Mouse (Mus musculus): ENCODE measurements around the gene Eif4e1b. TPM values are rescaled to one million over a fixed set of nuclear protein-coding genes. Genes with fewer than 3 reads are reported as not detected.
"Not testable (repeated sequence)": the region's sequence is repeated elsewhere in the genome, so short reads cannot be mapped to it uniquely, and the experiment has no call there.

Gene Eif4e1b
- polyA plus RNA-seq, 1 experiment = not detected

DNA sequence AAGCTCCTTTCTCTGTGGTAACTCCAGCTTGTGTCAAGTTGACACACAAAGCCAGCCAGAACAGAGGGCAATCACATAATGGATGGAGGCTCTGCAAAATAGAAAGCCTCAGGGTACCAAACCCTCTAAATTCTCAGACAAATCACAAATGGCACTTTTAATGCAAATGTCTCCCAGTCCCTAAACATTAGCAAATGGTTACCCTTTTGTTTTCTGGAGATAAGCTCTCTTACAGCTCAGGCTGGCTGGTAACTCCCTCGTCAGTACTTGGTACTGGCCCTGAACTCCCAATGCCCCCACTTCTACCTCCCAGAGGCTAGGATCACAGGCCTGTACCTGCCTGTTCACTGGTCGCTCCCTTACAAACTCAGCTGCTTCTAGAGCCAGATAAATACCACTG is 563 bp upstream of the Eif4e1b start:
- TF ChIP-seq CTCF (IDR thresholded peaks at IDR 0.05; ENCODE audit: borderline replicate concordance, insufficient read depth, low read length) (no peak), POLR2A (IDR thresholded peaks at IDR 0.05; ENCODE audit: low read depth, low read length) (no peak)
- peaks cover 5% of the 10 kb centered on the region; the same call in 1 of the 2 replicates for H3K4me1 ChIP-seq (ENCODE audit: control insufficient read depth, insufficient read depth, low read length)

DNA sequence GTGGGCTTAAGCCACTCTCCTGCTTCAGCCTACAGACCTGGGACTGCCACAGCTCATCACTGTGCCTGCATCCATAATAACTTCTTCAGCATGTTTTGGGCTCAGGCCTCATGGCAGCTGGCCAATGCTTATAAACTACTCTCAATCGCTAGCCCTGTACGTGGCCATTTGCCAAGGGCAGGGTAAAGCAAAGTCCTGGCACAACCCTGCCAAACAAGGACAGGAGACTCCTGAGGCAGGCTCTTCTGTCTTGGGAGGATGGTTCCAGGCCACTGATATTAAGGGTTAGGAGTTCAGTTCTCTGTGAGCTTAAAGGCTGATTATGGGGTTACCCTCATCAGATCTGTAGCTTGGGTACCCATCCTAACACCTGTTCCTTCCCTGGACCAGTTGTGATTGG is 3.8 kb downstream of the Eif4e1b start:
- H3K4me3 ChIP-seq (ENCODE audit: insufficient read depth, low read length); H3K4me1 ChIP-seq (ENCODE audit: control insufficient read depth, insufficient read depth, low read length); H3K27ac ChIP-seq (ENCODE audit: insufficient read depth, low read length): not testable (repeated sequence)

More for the DNA sequence above, 563 bp upstream of the Eif4e1b start:
- Histone ChIP-seq H3K4me3 (ENCODE audit: insufficient read depth, low read length) (no peak overlapping the region), H3K27ac (ENCODE audit: insufficient read depth, low read length) (no peak overlapping the region)

DNA sequence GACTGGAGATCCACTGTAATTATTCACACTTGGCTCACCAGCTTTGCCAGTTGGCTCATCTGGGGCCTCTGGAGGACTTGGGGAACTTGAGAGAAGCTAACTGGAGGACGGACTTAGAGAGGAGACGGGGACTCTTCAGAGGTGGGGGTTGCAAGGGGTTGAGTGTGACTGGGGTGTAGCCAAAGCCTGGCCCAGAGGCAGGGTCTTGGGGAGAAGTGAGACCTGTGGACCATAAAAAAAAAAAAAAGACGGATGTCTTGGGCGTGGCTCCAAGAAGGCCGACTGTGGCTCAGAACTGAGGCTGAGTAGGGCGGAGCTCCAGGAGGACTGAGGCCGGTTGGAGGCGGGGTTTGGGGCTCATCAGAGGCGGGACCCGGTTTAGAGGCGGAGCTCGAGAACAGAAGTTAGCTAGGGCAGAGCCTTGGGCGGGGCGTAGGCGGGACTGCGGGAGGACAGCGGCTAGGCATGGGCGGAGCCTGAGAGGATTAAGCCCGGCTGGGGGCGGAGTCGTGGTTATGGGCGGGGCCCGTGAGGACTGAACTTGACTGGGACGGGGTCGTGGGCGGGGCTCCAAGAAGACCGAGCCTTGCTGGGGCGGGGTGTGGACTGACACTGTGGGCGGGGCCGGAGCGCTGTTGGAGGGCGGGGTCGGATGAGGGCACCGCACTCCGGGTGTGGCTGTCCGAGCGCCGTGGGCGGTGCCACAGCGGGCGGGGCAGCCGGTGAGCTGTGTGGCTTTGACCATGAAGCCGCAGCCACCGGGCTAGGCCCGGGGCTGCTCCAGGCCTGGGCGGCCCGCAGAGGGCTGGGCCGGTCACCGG is 5.2 kb downstream of the Eif4e1b start, which contains the start of gene Tspan17:
TSS of gene Tspan17 (plus strand) at position 638 of the 821 bp plus-strand sequence.
- no peak; the same call in 1 of the 2 replicates for TF ChIP-seq POLR2A (IDR thresholded peaks at IDR 0.05; ENCODE audit: low read depth, low read length)
- TF ChIP-seq CTCF (IDR thresholded peaks at IDR 0.05; ENCODE audit: borderline replicate concordance, insufficient read depth, low read length) = no peak
- peak within 1 kb of the TSS; percentile 50 for H3K4me3 ChIP-seq (ENCODE audit: insufficient read depth, low read length)
- no peak within 1 kb of the TSS for H3K27ac ChIP-seq (ENCODE audit: insufficient read depth, low read length)
- no peaks in the 10 kb centered on the region for H3K4me1 ChIP-seq (ENCODE audit: control insufficient read depth, insufficient read depth, low read length)

DNA sequence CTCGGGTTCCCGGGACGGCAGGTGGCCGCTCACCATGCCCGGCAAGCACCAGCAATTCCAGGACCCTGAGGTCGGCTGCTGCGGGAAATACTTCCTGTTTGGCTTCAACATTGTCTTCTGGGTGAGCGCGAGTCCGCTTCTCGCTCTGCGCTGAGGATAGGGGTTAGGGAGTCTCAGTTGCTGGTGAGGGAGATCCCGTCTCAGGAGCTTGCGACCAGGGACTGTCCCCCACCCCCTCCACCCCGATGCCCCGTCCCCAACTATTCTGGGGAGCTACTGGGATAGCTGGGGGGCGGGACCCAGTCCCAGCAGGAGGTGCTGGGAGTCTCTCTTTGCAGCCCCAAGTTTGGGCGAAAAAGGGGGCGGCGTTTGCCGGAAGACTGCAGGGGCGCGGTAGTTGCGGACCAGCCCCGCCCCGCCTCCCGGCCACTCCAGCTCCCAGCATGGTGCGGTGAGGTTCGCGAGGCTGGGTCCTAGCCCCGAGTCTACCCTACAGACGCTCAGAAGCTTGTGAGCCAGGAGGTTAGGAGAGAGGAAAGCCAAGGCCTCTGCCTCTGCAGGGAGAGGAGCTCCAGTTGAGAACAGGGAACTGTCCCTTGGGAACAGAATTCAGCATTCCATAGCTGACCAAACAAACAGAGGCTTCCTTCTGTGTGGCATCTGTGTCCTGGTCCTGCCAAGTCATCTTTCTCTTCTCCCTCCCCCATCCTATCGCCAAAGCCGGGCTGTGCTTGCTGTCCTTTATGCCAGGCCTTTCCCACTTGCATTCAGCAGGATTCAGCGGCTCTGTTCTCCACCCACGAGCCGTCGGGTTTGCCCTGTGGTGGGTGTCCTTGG is 6.0 kb downstream of the Eif4e1b start:
- Histone ChIP-seq H3K27ac (ENCODE audit: insufficient read depth, low read length) (no peak overlapping the region), H3K4me3 (ENCODE audit: insufficient read depth, low read length) (peak overlapping the region; percentile 50), H3K4me1 (ENCODE audit: control insufficient read depth, insufficient read depth, low read length) (no peaks in the 10 kb centered on the region)
- TF ChIP-seq POLR2A (IDR thresholded peaks at IDR 0.05; ENCODE audit: low read depth, low read length) = peak; percentile 59
- TF ChIP-seq CTCF (IDR thresholded peaks at IDR 0.05; ENCODE audit: borderline replicate concordance, insufficient read depth, low read length) = no peak

DNA sequence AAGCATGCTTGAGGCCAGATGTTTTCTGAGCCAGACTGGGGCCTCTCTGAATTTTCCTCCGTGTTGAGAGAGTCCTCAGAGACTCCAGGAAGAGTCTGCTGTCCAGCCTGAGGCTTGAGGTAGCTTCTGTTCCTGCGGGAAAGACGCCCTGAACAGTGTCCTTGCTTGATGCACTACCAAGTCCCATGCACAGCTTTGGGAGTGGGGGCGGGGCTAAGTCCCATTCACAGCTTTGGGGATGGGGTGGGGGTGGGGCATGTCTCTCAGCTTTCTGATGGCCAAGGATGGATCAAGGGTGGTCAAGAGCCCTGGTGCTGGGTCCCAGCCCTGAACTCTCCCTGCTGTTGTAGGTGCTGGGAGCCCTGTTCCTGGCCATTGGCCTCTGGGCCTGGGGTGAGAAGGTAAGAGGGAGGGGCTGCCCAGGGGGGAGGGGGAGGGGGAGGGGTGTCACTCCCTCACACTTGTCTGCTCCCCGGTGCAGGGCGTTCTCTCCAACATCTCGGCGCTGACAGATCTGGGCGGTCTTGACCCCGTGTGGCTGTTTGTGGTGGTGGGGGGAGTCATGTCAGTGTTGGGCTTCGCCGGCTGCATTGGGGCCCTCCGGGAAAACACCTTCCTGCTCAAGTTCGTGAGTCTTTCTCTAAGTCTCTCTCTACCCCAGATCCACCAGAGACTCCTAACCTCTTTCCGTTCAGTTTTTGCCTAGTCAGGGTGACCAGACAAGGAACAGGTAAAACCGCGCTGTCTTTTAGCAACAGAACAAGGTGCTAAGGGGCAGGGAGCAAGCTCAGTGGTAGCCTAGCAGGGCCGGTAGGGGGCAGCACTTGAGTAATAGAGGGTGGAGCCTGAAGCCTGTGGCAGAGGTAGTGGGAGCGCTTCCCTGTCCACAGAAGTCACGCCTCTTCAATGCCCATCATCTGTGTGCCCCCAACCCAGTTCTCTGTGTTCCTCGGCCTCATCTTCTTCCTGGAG is 8.7 kb downstream of the Eif4e1b start:
- H3K4me3 ChIP-seq (ENCODE audit: insufficient read depth, low read length) = no peak overlapping the region
- no peak for TF ChIP-seq POLR2A (IDR thresholded peaks at IDR 0.05; ENCODE audit: low read depth, low read length)
- no peak for TF ChIP-seq CTCF (IDR thresholded peaks at IDR 0.05; ENCODE audit: borderline replicate concordance, insufficient read depth, low read length)

DNA sequence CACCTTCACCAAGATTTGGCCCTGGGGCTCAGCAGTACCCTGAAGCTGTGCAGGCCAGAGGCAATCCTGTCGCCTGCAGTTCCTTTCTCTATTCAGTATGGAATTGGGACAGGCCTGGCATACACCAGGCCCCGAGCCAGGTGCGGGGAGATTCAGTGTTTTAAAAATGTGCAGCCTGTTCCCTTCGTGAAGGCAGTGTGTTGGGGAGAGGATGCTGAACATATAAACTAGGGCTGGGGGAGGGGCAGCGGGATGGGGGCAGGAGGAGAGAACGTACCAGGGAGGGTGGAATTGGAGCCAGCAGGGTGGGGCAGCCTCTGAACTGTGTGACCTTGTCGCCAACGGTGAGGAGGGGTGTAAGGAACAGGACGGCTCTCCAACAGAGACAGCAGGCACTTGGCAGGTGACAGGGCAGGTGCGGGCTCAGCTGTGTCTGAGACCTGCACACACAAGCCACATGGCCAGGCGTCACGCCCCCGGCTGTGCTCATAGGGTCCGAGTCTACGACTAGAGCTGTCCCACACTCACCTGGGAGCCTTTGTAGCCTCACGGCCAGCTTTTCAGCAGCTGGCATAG is 10.3 kb downstream of the Eif4e1b start:
- Histone ChIP-seq H3K27ac (ENCODE audit: insufficient read depth, low read length) (no peak overlapping the region), H3K4me3 (ENCODE audit: insufficient read depth, low read length) (no peak overlapping the region)
- no peak for TF ChIP-seq CTCF (IDR thresholded peaks at IDR 0.05; ENCODE audit: borderline replicate concordance, insufficient read depth, low read length)
- no peak for TF ChIP-seq POLR2A (IDR thresholded peaks at IDR 0.05; ENCODE audit: low read depth, low read length)

More for the DNA sequence above, 8.7 kb downstream of the Eif4e1b start:
- Histone ChIP-seq H3K27ac (ENCODE audit: insufficient read depth, low read length) (no peak overlapping the region), H3K4me1 (ENCODE audit: control insufficient read depth, insufficient read depth, low read length) (no peaks in the 10 kb centered on the region)

DNA sequence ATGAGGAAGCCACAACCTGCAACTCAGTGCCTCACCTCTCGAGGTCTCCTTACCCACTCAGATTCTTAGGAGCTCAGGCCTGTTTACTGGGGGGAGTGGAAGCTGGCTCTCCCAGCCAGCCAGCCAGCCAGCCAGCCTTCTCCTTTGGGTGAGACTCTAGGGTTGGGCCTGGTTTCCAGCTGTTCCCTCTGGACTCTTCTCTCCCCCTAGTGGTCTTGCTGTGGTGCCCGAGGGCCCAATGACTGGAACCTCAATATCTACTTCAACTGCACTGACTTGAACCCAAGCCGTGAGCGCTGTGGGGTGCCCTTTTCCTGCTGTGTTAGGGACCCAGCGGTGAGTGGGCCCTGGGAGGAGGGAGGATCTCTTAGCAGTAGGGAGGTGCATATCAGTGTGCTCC is 11.0 kb downstream of the Eif4e1b start:
- TF ChIP-seq POLR2A (IDR thresholded peaks at IDR 0.05; ENCODE audit: low read depth, low read length) (no peak), CTCF (IDR thresholded peaks at IDR 0.05; ENCODE audit: borderline replicate concordance, insufficient read depth, low read length) (no peak)

More for the DNA sequence above, 10.3 kb downstream of the Eif4e1b start:
- no peaks in the 10 kb centered on the region for H3K4me1 ChIP-seq (ENCODE audit: control insufficient read depth, insufficient read depth, low read length)

DNA sequence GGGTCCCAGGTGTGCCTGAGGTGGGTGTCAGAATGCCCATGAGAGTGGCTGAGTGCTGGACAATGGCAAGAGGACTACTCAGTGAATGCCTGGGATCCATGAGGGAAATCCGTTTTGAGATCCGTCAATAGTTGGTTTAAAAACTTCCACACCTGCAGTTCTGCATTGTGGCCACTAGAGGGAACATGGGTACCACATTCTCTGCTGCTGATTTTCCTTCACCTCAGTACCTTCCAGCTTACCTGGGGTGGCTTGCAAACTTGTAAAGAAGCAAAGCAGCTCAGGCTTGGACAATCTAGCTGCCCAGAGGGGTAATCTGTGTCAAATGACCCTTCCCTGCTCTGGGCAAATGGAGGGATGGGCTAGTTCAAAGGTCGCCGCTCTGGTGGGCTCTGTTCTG is 13.6 kb downstream of the Eif4e1b start:
- H3K27ac ChIP-seq (ENCODE audit: insufficient read depth, low read length) = no peak overlapping the region
- no peak overlapping the region for H3K4me3 ChIP-seq (ENCODE audit: insufficient read depth, low read length)
- TF ChIP-seq CTCF (IDR thresholded peaks at IDR 0.05; ENCODE audit: borderline replicate concordance, insufficient read depth, low read length) (no peak), POLR2A (IDR thresholded peaks at IDR 0.05; ENCODE audit: low read depth, low read length) (no peak)
- no peaks in the 10 kb centered on the region for H3K4me1 ChIP-seq (ENCODE audit: control insufficient read depth, insufficient read depth, low read length)

More for the DNA sequence above, 11.0 kb downstream of the Eif4e1b start:
- H3K4me1 ChIP-seq (ENCODE audit: control insufficient read depth, insufficient read depth, low read length) = no peaks in the 10 kb centered on the region
- no peak overlapping the region for H3K27ac ChIP-seq (ENCODE audit: insufficient read depth, low read length)
- H3K4me3 ChIP-seq (ENCODE audit: insufficient read depth, low read length) = no peak overlapping the region
